14 mouse cellular contexts compared by ENCODE assay signal in genomic region chr15:94658392-94659111, GRCm38 (mm10). TPM values are rescaled to one million over a fixed set of nuclear protein-coding genes. Genes with fewer than 3 reads are reported as not detected.
DNase-seq lines count a peak whose midpoint lies in the region; ATAC-seq and TF ChIP-seq lines count a peak whose summit lies in the region.
"Had no signal": no experiment of that assay in that cellular context is flagged by ENCODE, and none has a peak within 500 bp of the region (broad histone marks: within the 10 kb centered on the region; RNA-seq: fewer than 3 reads in every experiment).

No protein-coding gene starts in this region.

- peaks cover 8% of the 10 kb centered on the region for H3K4me1 ChIP-seq in kidney, embryonic 15.5 days
- peaks cover 32% of the 10 kb centered on the region for H3K4me1 ChIP-seq in embryonic facial prominence, embryonic 15.5 days
- peaks cover 10% of the 10 kb centered on the region; the same call in 1 of the 2 replicates for H3K4me1 ChIP-seq in hindbrain, postnatal 0 days (ENCODE audit: insufficient read depth, low read length)
- peaks cover 32% of the 10 kb centered on the region for H3K4me1 ChIP-seq in neural tube, embryonic 13.5 days (replicated peaks)

- no peak overlapping the region for H3K9ac ChIP-seq in kidney, embryonic 15.5 days
- H3K9ac ChIP-seq in embryonic facial prominence, embryonic 15.5 days: no peak overlapping the region
- H3K9ac ChIP-seq in hindbrain, postnatal 0 days (replicated peaks; ENCODE audit: low read length): no peak overlapping the region
- H3K9ac ChIP-seq in neural tube, embryonic 13.5 days: no peak overlapping the region

- no peaks in the 10 kb centered on the region for H3K36me3 ChIP-seq in kidney, embryonic 15.5 days
- H3K36me3 ChIP-seq in embryonic facial prominence, embryonic 15.5 days: no peaks in the 10 kb centered on the region
- H3K36me3 ChIP-seq in hindbrain, postnatal 0 days (ENCODE audit: insufficient read depth, low read length): no peaks in the 10 kb centered on the region
- H3K36me3 ChIP-seq in neural tube, embryonic 13.5 days: no peaks in the 10 kb centered on the region

- no peaks in the 10 kb centered on the region for H3K9me3 ChIP-seq in kidney, embryonic 15.5 days (replicated peaks)
- no peaks in the 10 kb centered on the region for H3K9me3 ChIP-seq in embryonic facial prominence, embryonic 15.5 days (replicated peaks)
- H3K9me3 ChIP-seq in hindbrain, postnatal 0 days (ENCODE audit: low read length): no peaks in the 10 kb centered on the region
- no peaks in the 10 kb centered on the region for H3K9me3 ChIP-seq in neural tube, embryonic 13.5 days
- H3K9me3 ChIP-seq: megakaryocyte, embryonic 14.5 days had no signal

- no peaks in the 10 kb centered on the region for H3K27me3 ChIP-seq in kidney, embryonic 15.5 days
- no peaks in the 10 kb centered on the region for H3K27me3 ChIP-seq in embryonic facial prominence, embryonic 15.5 days
- H3K27me3 ChIP-seq in hindbrain, postnatal 0 days (ENCODE audit: insufficient read depth, low read length): no peaks in the 10 kb centered on the region; the same call in 1 of the 2 replicates
- H3K27me3 ChIP-seq in neural tube, embryonic 13.5 days: no peaks in the 10 kb centered on the region

- ATAC-seq in kidney, embryonic 15.5 days (replicated peaks; ENCODE audit: low FRiP score): peak; percentile 63; the same call in 1 of the 2 replicates
- ATAC-seq in embryonic facial prominence, embryonic 15.5 days (ENCODE audit: insufficient number of reproducible peaks, low FRiP score, low TSS enrichment, low read depth): peak; percentile 17; the same call in 1 of the 2 replicates
- ATAC-seq in hindbrain, postnatal 0 days: no peak; the same call in 1 of the 2 replicates
- no peak; the same call in 1 of the 2 replicates for ATAC-seq in neural tube, embryonic 13.5 days (ENCODE audit: low read depth)
- ATAC-seq in inflammation-experienced regulatory T-cells, adult 6 months: no peak
- ATAC-seq: CD4-positive, CD25-positive, alpha-beta regulatory T cell, adult 4 months had no signal

- TF ChIP-seq CTCF in hindbrain, postnatal 0 days (IDR thresholded peaks at IDR 0.05; ENCODE audit: low read depth): no peak

- H3K4me3 ChIP-seq in kidney, embryonic 15.5 days (replicated peaks): no peak overlapping the region
- H3K4me3 ChIP-seq in embryonic facial prominence, embryonic 15.5 days (replicated peaks): no peak overlapping the region
- no peak overlapping the region for H3K4me3 ChIP-seq in hindbrain, postnatal 0 days (ENCODE audit: low read length)
- no peak overlapping the region for H3K4me3 ChIP-seq in neural tube, embryonic 13.5 days
- H3K4me3 ChIP-seq: megakaryocyte, embryonic 14.5 days had no signal

- H3K4me2 ChIP-seq in kidney, embryonic 15.5 days: no peak overlapping the region
- H3K4me2 ChIP-seq in embryonic facial prominence, embryonic 15.5 days (replicated peaks): no peak overlapping the region
- H3K4me2 ChIP-seq in hindbrain, postnatal 0 days (ENCODE audit: low read depth, low read length): no peak overlapping the region
- H3K4me2 ChIP-seq in neural tube, embryonic 13.5 days: no peak overlapping the region

- DNase-seq in kidney, adult 11 months: no peak
- DNase-seq in hindbrain, postnatal 0 days (ENCODE audit: low spot score): no peak
- no peak for DNase-seq in right cerebral cortex, adult 18-20 months
- DNase-seq: gastrocnemius, postnatal 10 days; lung, adult 2 months; thymus, adult 18-20 months had no signal

- 70% methylated on average over 13 of the region's 13 CpGs for WGBS in kidney, embryonic 15.5 days
- WGBS in embryonic facial prominence, embryonic 15.5 days: 44% methylated on average over 13 of the region's 13 CpGs
- 66% methylated on average over 13 of the region's 13 CpGs for WGBS in hindbrain, postnatal 0 days
- WGBS in neural tube, embryonic 13.5 days: 77% methylated on average over 13 of the region's 13 CpGs

- peak overlapping the region; percentile 5; the same call in 1 of the 2 replicates for H3K27ac ChIP-seq in kidney, embryonic 15.5 days
- H3K27ac ChIP-seq in embryonic facial prominence, embryonic 15.5 days (replicated peaks): peak overlapping the region; percentile 65
- H3K27ac ChIP-seq in hindbrain, postnatal 0 days: 0 out of 2 replicates have a peak overlapping the region, but pooled peaks have one; percentile 45
- peak overlapping the region; percentile 6; the same call in 1 of the 2 replicates for H3K27ac ChIP-seq in neural tube, embryonic 13.5 days (replicated peaks)
- H3K27ac ChIP-seq: kidney, postnatal 0 days had no signal

RNA-seq across cellular contexts. Expression of gene Tmem117, which starts 29.5 kb away (rescaled TPM):
- polyA plus RNA-seq in kidney, embryonic 15.5 days (2015; fragmentation: Nextera tagmentation; extraction: Ambion mirVana): 8.7 and 8.8 TPM in 2 replicates
- 8.0 and 9.1 TPM in 2 replicates for polyA plus RNA-seq in embryonic facial prominence, embryonic 15.5 days (2015; fragmentation: Nextera tagmentation; extraction: Ambion mirVana)
- total RNA-seq in hindbrain, postnatal 0 days (2014; rRNA removed): 17.4 and 19.9 TPM in 2 replicates
- 21.6 and 22.3 TPM in 2 replicates for polyA plus RNA-seq in hindbrain, postnatal 0 days (2015; fragmentation: Nextera tagmentation; extraction: Ambion mirVana)
- 8.6 and 9.9 TPM in 2 replicates for polyA plus RNA-seq in neural tube, embryonic 13.5 days (2015; fragmentation: Nextera tagmentation; extraction: Ambion mirVana)
- polyA plus RNA-seq in inflammation-experienced regulatory T-cells, adult 6 months (2017; shearing (Covaris generic)): under 1 TPM in 1 of 3 experiments, not detected in 2; 0.20 TPM
- polyA plus RNA-seq: CD4-positive, CD25-positive, alpha-beta regulatory T cell, adult 4 months; spleen, adult 2 months had no signal

Comparison
In these comparisons a context has a peak if more than half of its experiments do, and no peak if none do; other contexts are left out.
1. ATAC-seq: peak in kidney, embryonic 15.5 days (single experiment) and embryonic facial prominence, embryonic 15.5 days (single experiment); none in hindbrain, postnatal 0 days (single experiment), neural tube, embryonic 13.5 days (single experiment) and inflammation-experienced regulatory T-cells, adult 6 months (single experiment).
2. H3K27ac ChIP-seq: peak in every context shown above with its lines; median percentile 65 in embryonic facial prominence, embryonic 15.5 days; 45 in hindbrain, postnatal 0 days; 6 in neural tube, embryonic 13.5 days; 5 in kidney, embryonic 15.5 days.